Mouse (Mus musculus) Patski (cell line): Measurements from ENCODE around the gene Oser1. TPM values are rescaled to one million over a fixed set of nuclear protein-coding genes. Genes with fewer than 3 reads are reported as not detected.
"Not testable (repeated sequence)": the region's sequence is repeated elsewhere in the genome, so short reads cannot be mapped to it uniquely, and the experiment has no call there.

Source experiments
- ATAC-seq: fragments of 100-300 bp; one replicate; pipeline ENCODE4 v1.8.0; 2021
- CTCF ChIA-PET: fragments of 350-600 bp; sonication (Branson Sonifier 250); formaldehyde crosslinking; loops from one replicate; lab custom pipeline; 2022; ENCODE audit warnings: inconsistent platforms; lab: Charles Lee
- POLR2A ChIA-PET: fragments of 350-600 bp; sonication (Branson Sonifier 250); formaldehyde crosslinking; loops from one replicate; lab custom pipeline; 2022; ENCODE audit warnings: antibody characterized with exemption, inconsistent platforms; lab: Charles Lee
- DNase-seq: peaks from one replicate; pipeline ENCODE4 v3.0.0-alpha.2; 2011; ENCODE audit warnings: low read depth, low spot score
- H3K27me3 ChIP-seq: fragments of 371-371 bp; one replicate; pipeline ENCODE4 v1.5.1; 2021
- CTCF ChIP-seq: fragments of 100-300 bp; IDR thresholded peaks from one replicate; pipeline ENCODE4 v1.5.1; 2021
- in situ Hi-C: fragments of 300-500 bp; cut with MboI; formaldehyde crosslinking; loops from 3 replicates; pipeline ENCODE4 v1.11.1; 2018; ENCODE audit warnings: low pct_unique_long_range_greater_than_20kb, mixed read lengths
- polyA plus RNA-seq: library from polyadenylated mRNA; unstranded; gene quantifications from one replicate; pipeline ENCODE4 v1.2.3, GENCODE M21; 2021

The Oser1 gene
- polyA plus RNA-seq, 1 experiment from 2014 or later: 39.0 TPM

GRCm38 (mm10) chr2:163463251-163463769, 38.8 kb upstream of the Oser1 start:
- DNase-seq (no peak), ATAC-seq (no peak)
- TF ChIP-seq CTCF: no peak
- ChIA-PET POLR2A (no interaction called here), CTCF (no interaction called here)
- in situ Hi-C loops: no loop called here
- peaks cover 6% of the 10 kb centered on the region for H3K27me3 ChIP-seq

GRCm38 (mm10) chr2:163462801-163463200, 38.3 kb upstream of the Oser1 start:
- H3K27me3 ChIP-seq: peaks cover 10% of the 10 kb centered on the region
- ChIA-PET POLR2A (no interaction called here), CTCF (no interaction called here)
- TF ChIP-seq CTCF: no peak
- in situ Hi-C loops: no loop called here
- DNase-seq: no peak
- ATAC-seq: no peak

GRCm38 (mm10) chr2:163462386-163462785, 37.9 kb upstream of the Oser1 start:
- in situ Hi-C loops: no loop called here
- peaks cover 10% of the 10 kb centered on the region for H3K27me3 ChIP-seq
- CTCF ChIA-PET: no interaction called here
- no peak for ATAC-seq
- DNase-seq: no peak
- POLR2A ChIA-PET: no interaction called here
- TF ChIP-seq CTCF: no peak

GRCm38 (mm10) chr2:163461307-163461706, 36.8 kb upstream of the Oser1 start:
- ATAC-seq, DNase-seq, CTCF ChIA-PET, POLR2A ChIA-PET, in situ Hi-C loops: not testable (repeated sequence)
- peaks cover 16% of the 10 kb centered on the region for H3K27me3 ChIP-seq

- H3K27me3 ChIP-seq: peaks cover 16% of the 10 kb centered on the region
- ChIA-PET POLR2A (no interaction called here), CTCF (no interaction called here)
- TF ChIP-seq CTCF: no peak
- DNase-seq (no peak), ATAC-seq (no peak)
- in situ Hi-C loops: no loop called here
Observed at GRCm38 (mm10) chr2:163460622-163461021, 36.1 kb upstream of the Oser1 start.

- ChIA-PET POLR2A (no interaction called here), CTCF (no interaction called here)
- peaks cover 16% of the 10 kb centered on the region for H3K27me3 ChIP-seq
- DNase-seq: no peak
- no peak for TF ChIP-seq CTCF
- no peak for ATAC-seq
- in situ Hi-C loops: no loop called here
Observed at GRCm38 (mm10) chr2:163459380-163459779, 34.9 kb upstream of the Oser1 start.

GRCm38 (mm10) chr2:163458539-163459265, 34.2 kb upstream of the Oser1 start:
- POLR2A ChIA-PET: no interaction called here
- H3K27me3 ChIP-seq: peaks cover 23% of the 10 kb centered on the region
- CTCF ChIA-PET: no interaction called here
- in situ Hi-C loops: no loop called here
- ATAC-seq (no peak), DNase-seq (no peak)
- no peak for TF ChIP-seq CTCF

GRCm38 (mm10) chr2:163453378-163453777, 28.9 kb upstream of the Oser1 start:
- no peak for TF ChIP-seq CTCF
- POLR2A ChIA-PET: no interaction called here
- ATAC-seq (no peak), DNase-seq (no peak)
- H3K27me3 ChIP-seq: peaks cover 25% of the 10 kb centered on the region
- in situ Hi-C loops: no loop called here
- CTCF ChIA-PET: no interaction called here

GRCm38 (mm10) chr2:163452738-163453137, 28.2 kb upstream of the Oser1 start:
- H3K27me3 ChIP-seq: peaks cover 22% of the 10 kb centered on the region
- POLR2A ChIA-PET: no interaction called here
- DNase-seq: no peak
- ATAC-seq: no peak
- TF ChIP-seq CTCF: no peak
- in situ Hi-C loops: no loop called here
- CTCF ChIA-PET: no interaction called here

GRCm38 (mm10) chr2:163450668-163451295, 26.3 kb upstream of the Oser1 start:
- no peak for DNase-seq
- peaks cover 19% of the 10 kb centered on the region for H3K27me3 ChIP-seq
- in situ Hi-C loops: no loop called here
- ChIA-PET CTCF (no interaction called here), POLR2A (no interaction called here)
- no peak for TF ChIP-seq CTCF
- ATAC-seq: no peak

GRCm38 (mm10) chr2:163449276-163449675, 24.8 kb upstream of the Oser1 start:
- CTCF ChIA-PET: no interaction called here
- POLR2A ChIA-PET: no interaction called here
- ATAC-seq (no peak), DNase-seq (no peak)
- peaks cover 18% of the 10 kb centered on the region for H3K27me3 ChIP-seq
- no peak for TF ChIP-seq CTCF
- in situ Hi-C loops: no loop called here
